Mouse (Mus musculus) c-Kit-negative CD71-positive TER-119-positive erythroid progenitor cells, embryonic 14.5 days (primary cell): ENCODE results near the gene Pde9a.

Source experiments
- DNase-seq: peaks from one replicate; pipeline ENCODE4 v3.0.0-alpha.2; 2013; ENCODE audit warnings: low read depth, low spot score

The Pde9a gene

GRCm38 (mm10) chr17:31386766-31387275, 811 bp downstream of the Pde9a start:
- DNase-seq, result no peak

GRCm38 (mm10) chr17:31389432-31390050, 3.5 kb downstream of the Pde9a start:
- DNase-seq, result no peak

GRCm38 (mm10) chr17:31391462-31391861, 5.5 kb downstream of the Pde9a start:
- no peak for DNase-seq

- DNase-seq, result no peak
Measured at GRCm38 (mm10) chr17:31392041-31392440, 6.0 kb downstream of the Pde9a start.

- DNase-seq, result no peak
Measured at GRCm38 (mm10) chr17:31393811-31394210, 7.8 kb downstream of the Pde9a start.

GRCm38 (mm10) chr17:31400294-31400693, 14.3 kb downstream of the Pde9a start:
- no peak for DNase-seq

GRCm38 (mm10) chr17:31401160-31401559, 15.2 kb downstream of the Pde9a start:
- no peak for DNase-seq

GRCm38 (mm10) chr17:31402713-31403112, 16.7 kb downstream of the Pde9a start:
- no peak for DNase-seq

- DNase-seq, result no peak
Measured at GRCm38 (mm10) chr17:31405694-31406227, 19.8 kb downstream of the Pde9a start.

- DNase-seq, result no peak
Measured at GRCm38 (mm10) chr17:31409741-31410350, 23.8 kb downstream of the Pde9a start.

- no peak for DNase-seq
Measured at GRCm38 (mm10) chr17:31415258-31415657, 29.2 kb downstream of the Pde9a start.

- no peak for DNase-seq
Measured at GRCm38 (mm10) chr17:31418804-31419597, 33.0 kb downstream of the Pde9a start.

- no peak for DNase-seq
Measured at GRCm38 (mm10) chr17:31419598-31419950, 33.6 kb downstream of the Pde9a start.

GRCm38 (mm10) chr17:31419995-31420394, 34.0 kb downstream of the Pde9a start:
- DNase-seq, result no peak

GRCm38 (mm10) chr17:31420658-31421057, 34.6 kb downstream of the Pde9a start:
- DNase-seq, result no peak

- no peak for DNase-seq
Measured at GRCm38 (mm10) chr17:31422381-31422780, 36.4 kb downstream of the Pde9a start.

- no peak for DNase-seq
Measured at GRCm38 (mm10) chr17:31423020-31423419, 37.0 kb downstream of the Pde9a start.

GRCm38 (mm10) chr17:31424358-31424757, 38.3 kb downstream of the Pde9a start:
- no peak for DNase-seq

- no peak for DNase-seq
Measured at GRCm38 (mm10) chr17:31424798-31425197, 38.8 kb downstream of the Pde9a start.

- no peak for DNase-seq
Measured at GRCm38 (mm10) chr17:31425827-31426698, 40.1 kb downstream of the Pde9a start.

GRCm38 (mm10) chr17:31429402-31429801, 43.4 kb downstream of the Pde9a start:
- DNase-seq, result peak; percentile 4
